Comparison of ENCODE assay signal across 24 mouse cellular contexts in genomic region chr12:70539124-70539523, GRCm38 (mm10).
"Had no signal": no experiment of that assay in that cellular context is flagged by ENCODE, and none has a peak within 500 bp of the region (broad histone marks: within the 10 kb centered on the region; RNA-seq: fewer than 3 reads in every experiment).

No protein-coding gene starts in this region.

- H3K27ac ChIP-seq: heart, embryonic 10.5 days; hindbrain, embryonic 10.5 days; hindbrain, embryonic 12.5 days; hindbrain, embryonic 14.5 days; layer of hippocampus, adult 2 months; left cerebral cortex, adult 2 months; limb, embryonic 10.5 days; limb, embryonic 12.5 days; liver, embryonic 13.5 days; liver, embryonic 15.5 days had no signal

- H3K36me3 ChIP-seq: heart, embryonic 10.5 days; heart, embryonic 12.5 days; hindbrain, embryonic 10.5 days; hindbrain, embryonic 12.5 days; limb, embryonic 10.5 days; limb, embryonic 12.5 days; liver, embryonic 13.5 days; liver, embryonic 15.5 days had no signal

- H3K9me3 ChIP-seq: heart, embryonic 10.5 days; heart, embryonic 12.5 days; hindbrain, embryonic 10.5 days; hindbrain, embryonic 12.5 days; limb, embryonic 10.5 days; limb, embryonic 12.5 days; liver, embryonic 13.5 days; liver, embryonic 15.5 days had no signal

- DNase-seq: heart, adult 18-20 months; heart, postnatal 10 days; heart, postnatal 4 days; kidney, adult 18-20 months; kidney, adult 8-10 months; kidney, postnatal 10 days; kidney, postnatal 25 days; kidney, postnatal 4 days; liver; liver, embryonic 13.5 days had no signal

- H3K4me1 ChIP-seq: liver, embryonic 13.5 days; liver, embryonic 15.5 days had no signal

- H3K27me3 ChIP-seq: heart, embryonic 12.5 days; hindbrain, embryonic 12.5 days; limb, embryonic 12.5 days; liver, embryonic 13.5 days; liver, embryonic 15.5 days had no signal

- H3K9ac ChIP-seq: heart, embryonic 12.5 days; hindbrain, embryonic 12.5 days; hindbrain, embryonic 14.5 days; limb, embryonic 12.5 days; liver, embryonic 13.5 days; liver, embryonic 15.5 days had no signal

- ATAC-seq: hindbrain, embryonic 16.5 days; inflammation-experienced regulatory T-cells, adult 6 months; intestine, postnatal 0 days had no signal

- H3K4me2 ChIP-seq: heart, embryonic 12.5 days; hindbrain, embryonic 12.5 days; hindbrain, embryonic 14.5 days; limb, embryonic 12.5 days; liver, embryonic 11.5 days; liver, embryonic 13.5 days; liver, embryonic 15.5 days had no signal

- H3K4me3 ChIP-seq: heart, embryonic 10.5 days; heart, embryonic 12.5 days; hindbrain, embryonic 10.5 days; hindbrain, embryonic 12.5 days; layer of hippocampus, adult 2 months; left cerebral cortex, adult 2 months; limb, embryonic 10.5 days; limb, embryonic 12.5 days; liver, embryonic 13.5 days; liver, embryonic 15.5 days had no signal
